Mouse (Mus musculus) embryonic facial prominence, embryonic 11.5 days (tissue): ENCODE data around the gene Lancl2. TPM values are rescaled to one million over a fixed set of nuclear protein-coding genes. Genes with fewer than 3 reads are reported as not detected.
A peak's percentile ranks its signal among the peaks of the same experiment; 100 is the strongest.

ENCODE experiments used
- ATAC-seq: fragments of 200-750 bp; cut with Nextera tagmentation; replicated peaks from 2 replicates; pipeline ENCODE4 v1.8.0; 2017; ENCODE audit warnings: low read depth; ENCODE audit not compliant: insufficient number of reproducible peaks, low FRiP score, low TSS enrichment
- DNase-seq: peaks from one replicate; pipeline ENCODE4 v3.0.0-alpha.2; 2015; ENCODE audit warnings: low spot score
- H3K27ac ChIP-seq: fragments of 300-500 bp; sonication (generic); replicated peaks from 2 replicates; pipeline ENCODE4 v1.5.1; 2014; ENCODE audit warnings: mild to moderate bottlenecking, low read depth, low read length, control low read depth
- H3K27me3 ChIP-seq: fragments of 300-500 bp; sonication (generic); 2 replicates; pipeline ENCODE4 v1.6.1; 2014; ENCODE audit warnings: mild to moderate bottlenecking, low read length, moderate library complexity, mixed read lengths; ENCODE audit not compliant: control insufficient read depth, insufficient read depth
- H3K36me3 ChIP-seq: fragments of 300-500 bp; sonication (generic); replicated peaks from 2 replicates; pipeline ENCODE4 v1.6.1; 2014; ENCODE audit warnings: low read depth, mild to moderate bottlenecking, low read length, moderate library complexity, mixed read lengths; ENCODE audit not compliant: control insufficient read depth, insufficient read depth
- H3K4me1 ChIP-seq: fragments of 300-500 bp; sonication (generic); 2 replicates; pipeline ENCODE4 v1.6.1; 2014; ENCODE audit warnings: low read length, mixed read lengths; ENCODE audit not compliant: control insufficient read depth, insufficient read depth
- H3K4me2 ChIP-seq: fragments of 300-500 bp; sonication (generic); 2 replicates; pipeline ENCODE4 v1.6.1; 2014; ENCODE audit warnings: low read depth, mild to moderate bottlenecking, control low read depth, low read length, moderate library complexity
- H3K4me3 ChIP-seq: fragments of 300-500 bp; sonication (generic); 2 replicates; pipeline ENCODE4 v1.5.1; 2014; ENCODE audit warnings: low read depth, low read length, control low read depth
- H3K9ac ChIP-seq: fragments of 300-500 bp; sonication (generic); replicated peaks from 2 replicates; pipeline ENCODE4 v1.6.1; 2014; ENCODE audit warnings: mild to moderate bottlenecking, control low read depth, low read length
- H3K9me3 ChIP-seq: fragments of 300-500 bp; sonication (generic); replicated peaks from 2 replicates; pipeline ENCODE4 v1.6.1; 2016; ENCODE audit warnings: mild to moderate bottlenecking, low read length, inconsistent platforms, mixed read lengths; ENCODE audit not compliant: control insufficient read depth
- WGBS: fragments of 180-500 bp; shearing (Covaris S2); extraction: QIAGEN DNeasy Blood & Tissue Kit; methylation state at CpG from one replicate; pipeline ENCODE4 v1.1.7; 2014; 5-methylcytosine and 5-hydroxymethylcytosine counted together
- polyA plus RNA-seq: library from polyadenylated mRNA; unstranded; fragments of >200 nt; fragmentation: Nextera tagmentation; extraction: Ambion mirVana; gene quantifications from 2 replicates; pipeline ENCODE4 v1.2.1, GENCODE M21; 2014

Gene Lancl2
- polyA plus RNA-seq = 48.5 and 51.1 TPM in 2 replicates

GRCm38 (mm10) chr6:57702376-57702742 is at the start of gene Lancl2:
Gene Lancl2, plus strand, starts transcription at chr6:57702540.
- H3K4me2 ChIP-seq = peak within 1 kb of the TSS; percentile 59
- H3K9me3 ChIP-seq = no peaks in the 10 kb centered on the region
- ATAC-seq (peak; percentile 24; the same call in 1 of the 2 replicates), DNase-seq (peak; percentile 52)
- peak within 1 kb of the TSS; percentile 88 for H3K9ac ChIP-seq
- H3K4me3 ChIP-seq = peak within 1 kb of the TSS; percentile 62
- H3K27ac ChIP-seq = peak within 1 kb of the TSS; percentile 92
- WGBS = 0% methylated on average over 10 of the region's 10 CpGs
- no peaks in the 10 kb centered on the region for H3K4me1 ChIP-seq
- no peaks in the 10 kb centered on the region for H3K27me3 ChIP-seq
- H3K36me3 ChIP-seq = no peaks in the 10 kb centered on the region

DNA sequence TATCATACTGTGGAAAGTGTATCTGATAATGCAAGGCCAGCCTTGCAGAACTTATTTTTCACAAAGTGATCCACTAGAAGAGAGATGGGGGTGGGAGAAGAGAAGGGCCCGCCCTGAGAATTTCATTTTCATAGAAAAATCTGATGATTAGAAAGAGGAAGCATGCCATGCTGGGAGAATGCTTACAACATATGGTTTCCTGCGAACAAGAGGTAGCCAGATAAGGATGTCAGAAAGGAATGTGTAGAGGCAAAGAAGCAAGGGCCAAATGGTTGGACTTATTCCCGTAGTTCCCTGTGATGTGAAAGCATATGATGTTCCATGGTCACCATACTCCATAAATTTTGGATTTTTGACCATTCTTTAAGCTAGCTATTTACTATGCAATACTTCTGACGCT is 41.0 kb upstream of the Lancl2 start:
- no peaks in the 10 kb centered on the region for H3K36me3 ChIP-seq
- H3K4me2 ChIP-seq = no peak overlapping the region
- ATAC-seq (no peak), DNase-seq (no peak)
- no peak overlapping the region for H3K27ac ChIP-seq
- no peaks in the 10 kb centered on the region for H3K9me3 ChIP-seq
- 81% methylated on average over 4 of the region's 4 CpGs for WGBS
- H3K4me3 ChIP-seq = no peak overlapping the region
- no peaks in the 10 kb centered on the region for H3K27me3 ChIP-seq
- H3K9ac ChIP-seq = no peak overlapping the region
- no peaks in the 10 kb centered on the region for H3K4me1 ChIP-seq

DNA sequence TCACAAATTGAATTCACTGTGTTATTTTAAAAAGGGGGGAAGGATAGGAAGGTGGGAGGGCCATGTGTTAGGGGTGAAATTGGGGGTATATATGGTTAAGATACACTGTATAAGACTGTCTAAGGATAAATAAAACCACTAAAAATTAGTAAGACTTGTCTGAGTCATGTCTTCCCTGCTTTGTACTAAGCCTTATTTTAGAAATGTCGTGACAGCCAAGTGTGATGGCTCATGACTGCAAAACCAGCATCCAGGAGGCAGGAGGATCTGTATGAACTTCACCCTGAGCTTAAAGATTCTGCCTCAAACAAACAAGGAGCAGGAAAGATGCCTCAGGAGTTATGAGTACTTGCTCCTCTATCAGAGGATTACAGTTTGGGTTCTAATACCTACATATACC is 18.2 kb upstream of the Lancl2 start:
- Histone ChIP-seq H3K36me3 (peaks cover 2% of the 10 kb centered on the region; the same call in 1 of the 2 replicates), H3K4me1 (no peaks in the 10 kb centered on the region), H3K4me2 (no peak overlapping the region), H3K9ac (no peak overlapping the region), H3K27me3 (no peaks in the 10 kb centered on the region), H3K4me3 (no peak overlapping the region), H3K9me3 (no peaks in the 10 kb centered on the region), H3K27ac (no peak overlapping the region)
- ATAC-seq (no peak), DNase-seq (no peak)
- WGBS = 100% methylated on average over 1 of the region's 1 CpGs

DNA sequence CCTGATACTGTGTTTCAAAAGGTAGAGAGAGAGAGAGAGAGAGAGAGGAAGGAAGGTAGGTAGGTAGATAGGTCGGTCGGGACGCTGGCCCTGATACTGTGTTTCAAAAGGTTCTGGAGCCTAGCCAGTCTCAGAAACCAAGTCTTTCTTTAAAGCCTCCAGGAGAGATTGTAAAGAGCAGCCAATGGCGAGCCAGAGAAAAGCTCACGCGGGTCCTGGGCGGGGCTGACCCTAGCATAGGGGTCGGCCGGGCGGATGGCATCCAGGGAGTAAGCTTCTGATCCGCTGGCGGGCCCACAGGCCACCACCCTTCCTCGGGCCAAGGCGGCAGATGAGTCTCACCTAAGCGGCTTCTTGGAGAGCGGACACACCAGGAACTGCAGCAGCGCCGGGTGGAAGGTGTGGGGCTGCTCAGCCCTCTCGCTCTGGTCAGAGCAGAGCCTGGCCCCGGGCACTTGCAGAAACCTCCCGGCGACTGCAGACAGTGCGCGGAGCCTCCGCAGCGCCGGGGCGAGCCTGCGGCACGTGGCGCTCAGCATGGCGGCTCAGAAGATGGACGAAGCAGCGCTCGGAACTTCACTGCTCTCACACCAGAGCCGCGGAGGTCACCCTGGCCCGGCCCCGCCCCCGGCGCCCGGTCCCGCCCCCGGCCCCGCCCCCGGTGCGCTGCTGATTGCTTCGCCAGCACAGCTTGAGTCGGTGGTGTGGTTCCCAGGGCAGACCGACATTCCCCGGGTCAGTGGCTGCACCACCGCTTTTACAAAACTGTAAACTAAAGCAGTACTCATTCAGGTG is 10.7 kb upstream of the Lancl2 start, which contains the start of gene Pyurf:
Gene Pyurf (minus strand): TSS at position 612 of the 795 bp plus-strand sequence.
- Histone ChIP-seq H3K9me3 (no peaks in the 10 kb centered on the region), H3K4me1 (no peaks in the 10 kb centered on the region), H3K9ac (peak within 1 kb of the TSS; percentile 84), H3K27ac (peak within 1 kb of the TSS; percentile 80), H3K36me3 (no peaks in the 10 kb centered on the region), H3K4me2 (peak within 1 kb of the TSS; percentile 77), H3K27me3 (no peaks in the 10 kb centered on the region), H3K4me3 (peak within 1 kb of the TSS; percentile 77)
- under 1% methylated on average over 52 of the region's 52 CpGs for WGBS
- ATAC-seq (peak; percentile 97), DNase-seq (peak; percentile 89)

DNA sequence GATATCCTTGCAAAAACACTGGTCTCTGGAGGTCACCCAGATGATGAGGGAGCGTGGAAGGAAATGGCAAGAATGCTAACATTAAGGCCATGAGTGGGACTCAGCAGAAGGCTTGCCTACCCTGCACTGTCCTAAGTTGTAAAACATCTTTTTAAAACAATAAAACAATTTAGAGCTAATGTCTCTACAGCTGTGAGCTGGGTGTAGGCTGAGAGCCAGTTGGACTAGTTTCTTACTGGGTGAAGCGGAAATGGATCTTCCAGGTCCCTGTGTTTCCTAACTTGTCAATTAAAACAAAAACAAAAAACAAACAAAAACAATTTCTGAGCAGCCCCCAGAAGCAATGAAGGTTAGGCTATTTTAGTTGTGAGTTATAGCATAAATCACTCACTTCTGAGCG is 9.2 kb upstream of the Lancl2 start:
- Histone ChIP-seq H3K9me3 (no peaks in the 10 kb centered on the region), H3K9ac (no peak overlapping the region), H3K36me3 (no peaks in the 10 kb centered on the region), H3K4me1 (no peaks in the 10 kb centered on the region), H3K4me2 (no peak overlapping the region), H3K4me3 (no peak overlapping the region), H3K27me3 (no peaks in the 10 kb centered on the region), H3K27ac (no peak overlapping the region)
- DNase-seq (no peak), ATAC-seq (no peak)
- 90% methylated on average over 3 of the region's 3 CpGs for WGBS

GRCm38 (mm10) chr6:57701686-57702085 is 654 bp upstream of the Lancl2 start:
- Histone ChIP-seq H3K4me3 (no peak overlapping the region), H3K27ac (no peak overlapping the region), H3K27me3 (no peaks in the 10 kb centered on the region), H3K4me2 (no peak overlapping the region; the same call in 1 of the 2 replicates), H3K9me3 (no peaks in the 10 kb centered on the region), H3K4me1 (no peaks in the 10 kb centered on the region), H3K9ac (no peak overlapping the region), H3K36me3 (no peaks in the 10 kb centered on the region)
- no peak for ATAC-seq
- DNase-seq = no peak
- WGBS = 63% methylated on average over 4 of the region's 4 CpGs

- H3K9ac ChIP-seq = peak overlapping the region; percentile 88
- peak; percentile 99 for ATAC-seq
- H3K27me3 ChIP-seq = no peaks in the 10 kb centered on the region
- no peaks in the 10 kb centered on the region for H3K36me3 ChIP-seq
- H3K4me2 ChIP-seq = peak overlapping the region; percentile 59
- peak overlapping the region; percentile 92 for H3K27ac ChIP-seq
- H3K4me1 ChIP-seq = no peaks in the 10 kb centered on the region
- no peaks in the 10 kb centered on the region for H3K9me3 ChIP-seq
- peak; percentile 94 for DNase-seq
- H3K4me3 ChIP-seq = peak overlapping the region; percentile 62
- under 1% methylated on average over 59 of the region's 59 CpGs for WGBS
These were observed 581 bp downstream of the Lancl2 start for GRCm38 (mm10) chr6:57702743-57703499.

GRCm38 (mm10) chr6:57703703-57704102 is 1.4 kb downstream of the Lancl2 start:
- H3K9me3 ChIP-seq = no peaks in the 10 kb centered on the region
- no peaks in the 10 kb centered on the region for H3K27me3 ChIP-seq
- H3K4me1 ChIP-seq = no peaks in the 10 kb centered on the region
- no peaks in the 10 kb centered on the region for H3K36me3 ChIP-seq
- ATAC-seq (peak; percentile 34), DNase-seq (peak; percentile 12)
- H3K4me3 ChIP-seq = peak overlapping the region; percentile 62
- WGBS = 31% methylated on average over 2 of the region's 2 CpGs
- H3K9ac ChIP-seq = peak overlapping the region; percentile 88
- peak overlapping the region; percentile 92; the same call in 1 of the 2 replicates for H3K27ac ChIP-seq
- H3K4me2 ChIP-seq = peak overlapping the region; percentile 57
